Mouse (Mus musculus) CH12F3 (cell line): ENCODE results near the gene Ptprcap.

Experiments used
- in situ Hi-C: fragments of 300-500 bp; cut with MboI; formaldehyde crosslinking; loops from 2 replicates; pipeline ENCODE4 v1.14.3; 2020; ENCODE audit warnings: low sequenced_read_pairs

Gene Ptprcap

GRCm38 (mm10) chr19:4147022-4147405 lies 6.4 kb upstream of the Ptprcap start:
- in situ Hi-C loops = no loop called here

GRCm38 (mm10) chr19:4147782-4148490 lies 5.5 kb upstream of the Ptprcap start:
- in situ Hi-C loops = no loop called here

- in situ Hi-C loops = no loop called here
These were observed 5.0 kb upstream of the Ptprcap start, which contains the start of gene Coro1b for GRCm38 (mm10) chr19:4148491-4148806. Gene Coro1b (plus strand): TSS chr19:4148619.

GRCm38 (mm10) chr19:4148819-4149218 lies 4.6 kb upstream of the Ptprcap start:
- in situ Hi-C loops = no loop called here

- in situ Hi-C loops = no loop called here
These were observed 4.1 kb upstream of the Ptprcap start for GRCm38 (mm10) chr19:4149283-4149682.

GRCm38 (mm10) chr19:4149764-4150461 lies 3.5 kb upstream of the Ptprcap start:
- in situ Hi-C loops = no loop called here

GRCm38 (mm10) chr19:4150567-4151487 lies 2.6 kb upstream of the Ptprcap start:
- in situ Hi-C loops = no loop called here

- in situ Hi-C loops = no loop called here
These were observed 1.9 kb upstream of the Ptprcap start for GRCm38 (mm10) chr19:4151488-4151860.

GRCm38 (mm10) chr19:4151898-4152297 lies 1.5 kb upstream of the Ptprcap start:
- in situ Hi-C loops = no loop called here

GRCm38 (mm10) chr19:4152445-4153231 lies 766 bp upstream of the Ptprcap start:
- in situ Hi-C loops = no loop called here

GRCm38 (mm10) chr19:4154437-4155222 lies 1.2 kb downstream of the Ptprcap start:
- in situ Hi-C loops = no loop called here

- in situ Hi-C loops = no loop called here
These were observed 2.0 kb downstream of the Ptprcap start for GRCm38 (mm10) chr19:4155223-4156072.

- in situ Hi-C loops = no loop called here
These were observed 2.7 kb downstream of the Ptprcap start for GRCm38 (mm10) chr19:4156073-4156579.

- in situ Hi-C loops = no loop called here
These were observed 3.4 kb downstream of the Ptprcap start for GRCm38 (mm10) chr19:4156771-4157170.

- in situ Hi-C loops = no loop called here
These were observed 5.6 kb downstream of the Ptprcap start for GRCm38 (mm10) chr19:4159049-4159448.

GRCm38 (mm10) chr19:4162646-4163542 lies 9.5 kb downstream of the Ptprcap start, which contains the start of gene Rps6kb2:
Gene Rps6kb2 (minus strand): TSS chr19:4163354.
- in situ Hi-C loops = no loop called here

- in situ Hi-C loops = no loop called here
These were observed 10.1 kb downstream of the Ptprcap start for GRCm38 (mm10) chr19:4163543-4163887.

- in situ Hi-C loops = no loop called here
These were observed 10.7 kb downstream of the Ptprcap start for GRCm38 (mm10) chr19:4164100-4164499.
